11 mouse cellular contexts compared by ENCODE assay signal in the genomic region with DNA sequence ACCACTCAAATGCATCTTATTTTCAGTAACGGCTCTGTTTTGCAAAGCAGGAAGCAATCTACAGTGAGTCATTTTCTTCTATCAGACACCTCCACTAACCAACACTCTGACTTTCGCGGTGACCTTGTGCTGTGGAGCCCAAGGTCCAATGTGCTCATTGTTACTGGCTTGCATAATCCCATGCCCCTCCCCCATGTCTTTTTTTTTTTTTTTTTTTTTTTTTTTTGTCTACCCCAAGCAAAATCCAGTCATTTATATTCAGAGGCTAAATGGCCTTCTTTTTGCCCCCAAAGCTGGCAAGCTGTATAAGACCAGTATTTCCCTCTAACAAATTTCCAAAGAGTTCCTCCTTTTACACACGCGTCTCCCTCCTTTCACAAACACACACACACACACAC.
DNase-seq lines count a peak whose midpoint lies in the region; ATAC-seq and TF ChIP-seq lines count a peak whose summit lies in the region.
"Had no signal": no experiment of that assay in that cellular context is flagged by ENCODE, and none has a peak within 500 bp of the region (broad histone marks: within the 10 kb centered on the region; RNA-seq: fewer than 3 reads in every experiment).

No protein-coding gene starts in this region.

- H3K36me3 ChIP-seq in heart, embryonic 16.5 days (ENCODE audit: control insufficient read depth, insufficient read depth): no peaks in the 10 kb centered on the region
- H3K36me3 ChIP-seq in hindbrain, embryonic 16.5 days (ENCODE audit: control insufficient read depth, insufficient read depth, low read length): no peaks in the 10 kb centered on the region

- no peak overlapping the region; the same call in 1 of the 2 replicates for H3K4me3 ChIP-seq in heart, embryonic 16.5 days (ENCODE audit: low read length)
- peak overlapping the region; percentile 27; the same call in 1 of the 2 replicates for H3K4me3 ChIP-seq in cortical plate, adult 2 months (ENCODE audit: insufficient read depth, low read length)
- H3K4me3 ChIP-seq in hindbrain, embryonic 16.5 days (ENCODE audit: low read length): peak overlapping the region; percentile 16

- DNase-seq in heart, postnatal 36 days: no peak
- peak; percentile 21 for DNase-seq in neural tube, embryonic 10.5 days (ENCODE audit: extremely low spot score, low spot score)
- no peak for DNase-seq in thymus, postnatal 36 days
- DNase-seq in lung, postnatal 10 days: no peak
- DNase-seq in spleen, postnatal 14 days (ENCODE audit: low spot score in 2 of 2): no peak
- DNase-seq: cerebellum, postnatal 36 days had no signal

- H3K4me2 ChIP-seq in heart, embryonic 16.5 days (ENCODE audit: low read depth, low read length): peak overlapping the region; percentile 49
- H3K4me2 ChIP-seq in hindbrain, embryonic 16.5 days (ENCODE audit: low read length): peak overlapping the region; percentile 55

- 0 out of 2 replicates have a peak overlapping the region, but pooled peaks have one; percentile 7 for H3K9ac ChIP-seq in heart, embryonic 16.5 days (ENCODE audit: low read length)
- H3K9ac ChIP-seq in hindbrain, embryonic 16.5 days (ENCODE audit: low read depth, low read length): no peak overlapping the region
- H3K9ac ChIP-seq: liver, embryonic 14.5 days had no signal

- H3K27ac ChIP-seq in heart, embryonic 16.5 days (ENCODE audit: low read length): no peak overlapping the region
- no peak overlapping the region for H3K27ac ChIP-seq in cortical plate, adult 2 months (ENCODE audit: insufficient read depth, low read length)
- H3K27ac ChIP-seq in hindbrain, embryonic 16.5 days (ENCODE audit: low read depth, low read length): no peak overlapping the region
- H3K27ac ChIP-seq: liver, embryonic 14.5 days had no signal

- WGBS in heart, embryonic 16.5 days: 30% methylated on average over 5 of the region's 5 CpGs
- 10% methylated on average over 5 of the region's 5 CpGs for WGBS in hindbrain, embryonic 16.5 days

- H3K27me3 ChIP-seq in heart, embryonic 16.5 days (ENCODE audit: control insufficient read depth, insufficient read depth, low read length): no peaks in the 10 kb centered on the region
- H3K27me3 ChIP-seq in hindbrain, embryonic 16.5 days (replicated peaks; ENCODE audit: control insufficient read depth, insufficient read depth, low read length): no peaks in the 10 kb centered on the region
- H3K27me3 ChIP-seq: CH12.LX had no signal

- no peak for ATAC-seq in heart, embryonic 16.5 days (replicated peaks; ENCODE audit: extremely low read depth, insufficient read depth, low FRiP score)
- ATAC-seq in hindbrain, embryonic 16.5 days: peak; percentile 66

- intact Hi-C loops in heart, postnatal 36 days (cut with DNase I): loop anchor here (10.0 kb wide), 1 partner anchor 451 kb away; a partner anchor contains a TSS

- TF ChIP-seq POLR2A in cortical plate, adult 2 months (IDR thresholded peaks at IDR 0.05; ENCODE audit: extremely low read depth, insufficient read depth, low read length): no peak

- no peaks in the 10 kb centered on the region for H3K4me1 ChIP-seq in heart, embryonic 16.5 days (ENCODE audit: control insufficient read depth, insufficient read depth, low read length)
- no peaks in the 10 kb centered on the region; the same call in 1 of the 2 replicates for H3K4me1 ChIP-seq in cortical plate, adult 2 months (ENCODE audit: control insufficient read depth, insufficient read depth, low read length)
- peaks cover 11% of the 10 kb centered on the region for H3K4me1 ChIP-seq in hindbrain, embryonic 16.5 days (ENCODE audit: control insufficient read depth, insufficient read depth, low read depth, low read length)

- H3K9me3 ChIP-seq in heart, embryonic 16.5 days (replicated peaks; ENCODE audit: control insufficient read depth, low read length): no peaks in the 10 kb centered on the region
- H3K9me3 ChIP-seq in hindbrain, embryonic 16.5 days (ENCODE audit: control insufficient read depth, low read length): no peaks in the 10 kb centered on the region

- no peak for TF ChIP-seq CTCF in cortical plate, adult 2 months (IDR thresholded peaks at IDR 0.05; ENCODE audit: extremely low read depth, insufficient read depth, low read length)
